Mouse (Mus musculus) WW6 (cell line): ENCODE results near the gene Clpsl2.

Experiments used
- DNase-seq: peaks from one replicate; pipeline ENCODE4 v3.0.0-alpha.2; 2013; ENCODE audit warnings: low read depth, low spot score

Clpsl2 gene

DNA sequence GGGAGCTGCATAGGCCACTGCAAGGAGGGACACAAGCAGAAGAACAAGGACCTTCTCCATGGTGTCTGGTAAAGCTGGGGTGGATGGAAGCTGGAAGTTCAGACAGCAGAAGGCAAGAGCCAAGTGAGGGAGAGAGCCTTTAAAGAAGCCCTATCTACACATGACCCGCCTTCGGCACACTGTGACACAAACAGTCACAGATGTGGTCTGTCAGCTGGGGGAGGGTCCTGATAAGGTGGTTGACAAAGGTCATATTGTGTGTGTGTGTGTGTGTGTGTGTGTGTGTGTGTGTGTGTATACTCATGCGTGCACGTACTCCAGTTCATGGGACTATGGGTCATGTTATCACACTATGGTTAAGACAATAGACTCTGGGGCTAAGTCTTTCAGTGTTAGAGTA is 11.4 kb downstream of the Clpsl2 start, which contains the start of gene Clps:
Gene Clps, minus strand, starts transcription at position 169 of the 400 bp plus-strand sequence.
- no peak for DNase-seq

DNA sequence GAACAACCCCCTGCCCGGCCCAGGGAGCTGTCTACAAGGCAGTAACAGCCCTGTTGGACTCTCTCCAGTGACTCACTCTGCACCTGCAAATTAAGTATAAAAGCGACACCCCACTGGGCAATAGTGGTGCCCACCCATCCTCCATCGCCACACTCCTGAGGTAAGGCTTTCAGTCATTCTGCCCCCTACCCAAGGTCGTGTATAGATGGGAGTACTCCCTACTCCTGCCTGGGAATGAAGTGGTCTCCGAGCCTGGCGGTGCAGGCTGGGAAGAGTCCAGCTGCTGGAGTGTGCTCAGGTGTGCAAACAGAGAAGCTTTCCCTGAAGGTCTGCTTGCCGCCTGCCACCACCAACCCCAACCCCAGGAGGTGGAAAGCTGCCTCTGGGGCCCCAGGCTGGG is 12.4 kb downstream of the Clpsl2 start:
- DNase-seq = no peak

GRCm38 (mm10) chr17:28565181-28565580 is 16.0 kb downstream of the Clpsl2 start:
- no peak for DNase-seq

GRCm38 (mm10) chr17:28567541-28567940 is 18.3 kb downstream of the Clpsl2 start:
- no peak for DNase-seq

- DNase-seq = no peak
Measured at GRCm38 (mm10) chr17:28571868-28572267, 22.7 kb downstream of the Clpsl2 start.

- DNase-seq = no peak
Measured at GRCm38 (mm10) chr17:28572521-28572920, 23.3 kb downstream of the Clpsl2 start.

GRCm38 (mm10) chr17:28572941-28573340 is 23.7 kb downstream of the Clpsl2 start:
- no peak for DNase-seq

GRCm38 (mm10) chr17:28575244-28576125 is 26.3 kb downstream of the Clpsl2 start, which contains the start of gene Lhfpl5:
Gene Lhfpl5, plus strand, starts transcription at chr17:28575641.
- no peak for DNase-seq

DNA sequence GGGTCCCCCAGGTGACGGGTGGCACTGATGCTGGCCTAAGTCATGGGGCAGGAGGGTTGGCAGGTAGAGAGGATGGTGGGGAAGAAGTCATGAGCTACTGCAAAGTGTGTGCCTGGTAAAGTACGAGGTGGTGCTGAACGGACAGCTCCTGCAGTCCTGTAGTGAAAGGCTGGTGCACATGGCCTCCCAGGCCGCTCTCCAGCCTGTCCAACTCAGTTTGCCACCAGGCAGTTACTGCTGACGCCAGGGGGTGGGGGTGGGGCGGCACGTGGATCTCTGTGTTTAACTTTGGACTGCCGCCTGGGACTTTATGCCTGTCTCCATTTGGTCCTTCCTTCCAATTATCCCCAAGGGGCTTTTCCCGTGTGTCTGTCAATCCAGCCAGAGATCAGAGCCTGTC is 31.2 kb downstream of the Clpsl2 start:
- DNase-seq = no peak

GRCm38 (mm10) chr17:28581056-28581455 is 31.8 kb downstream of the Clpsl2 start:
- DNase-seq = no peak

DNA sequence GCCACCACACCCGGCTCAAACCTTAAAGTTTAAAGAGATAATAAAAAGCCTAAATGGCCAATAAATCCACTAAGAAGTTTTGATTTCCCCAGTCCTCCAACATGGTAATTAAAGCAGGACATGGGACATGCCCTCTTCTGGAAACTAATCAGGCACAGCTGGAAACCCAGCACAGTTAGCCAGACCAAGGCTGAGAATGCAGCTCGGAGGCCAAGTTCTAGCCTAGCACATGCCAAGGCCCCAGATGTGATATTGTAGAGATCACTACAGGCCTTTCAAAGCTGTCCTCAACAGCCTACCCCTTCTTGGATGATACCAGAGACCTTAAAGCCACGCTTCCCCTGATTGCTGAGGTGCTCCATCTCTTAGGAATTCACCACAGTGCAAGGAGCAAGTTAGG is 37.3 kb downstream of the Clpsl2 start:
- DNase-seq = no peak

DNA sequence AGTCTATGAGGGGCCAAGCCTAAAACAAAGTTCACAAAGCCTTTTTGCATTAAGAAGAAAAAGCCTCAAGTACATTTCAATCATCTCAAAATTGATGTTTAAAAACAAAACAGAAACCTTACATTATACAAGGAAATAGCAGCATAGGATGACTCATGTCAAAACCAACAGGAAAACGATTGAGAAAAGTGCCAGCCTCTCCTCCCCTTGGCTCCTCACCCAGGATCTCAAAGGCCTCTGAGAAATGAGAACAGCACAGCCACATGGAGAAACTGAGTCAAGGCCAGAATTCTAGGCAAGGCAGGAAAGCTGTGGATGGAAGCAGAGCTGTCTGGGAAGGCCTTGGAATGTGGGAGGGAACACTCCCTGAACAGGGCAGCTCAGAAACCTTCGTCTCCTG is 39.4 kb downstream of the Clpsl2 start:
- DNase-seq = no peak

- DNase-seq = no peak
Measured at GRCm38 (mm10) chr17:28590596-28590995, 41.4 kb downstream of the Clpsl2 start.

DNA sequence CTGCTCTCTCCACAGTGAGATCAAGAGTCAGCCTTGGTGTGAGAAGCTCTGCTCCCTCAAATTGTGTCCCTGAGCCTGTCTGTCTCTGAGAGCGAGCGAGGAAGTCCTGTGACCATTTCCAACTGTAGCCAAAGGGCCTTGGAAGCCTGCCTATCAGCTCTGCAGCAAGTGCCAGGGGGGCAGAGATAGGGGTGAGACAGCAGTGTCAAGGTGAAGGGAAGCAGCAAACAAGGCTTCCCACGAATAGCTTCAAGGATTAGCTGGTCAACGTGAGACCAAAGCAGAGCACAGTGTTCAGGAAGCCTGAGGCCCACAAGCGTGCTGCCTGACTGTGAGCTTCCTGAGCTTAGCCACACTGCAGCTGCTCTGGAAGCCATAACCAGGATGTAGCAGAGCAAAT is 42.3 kb downstream of the Clpsl2 start:
- no peak for DNase-seq

DNA sequence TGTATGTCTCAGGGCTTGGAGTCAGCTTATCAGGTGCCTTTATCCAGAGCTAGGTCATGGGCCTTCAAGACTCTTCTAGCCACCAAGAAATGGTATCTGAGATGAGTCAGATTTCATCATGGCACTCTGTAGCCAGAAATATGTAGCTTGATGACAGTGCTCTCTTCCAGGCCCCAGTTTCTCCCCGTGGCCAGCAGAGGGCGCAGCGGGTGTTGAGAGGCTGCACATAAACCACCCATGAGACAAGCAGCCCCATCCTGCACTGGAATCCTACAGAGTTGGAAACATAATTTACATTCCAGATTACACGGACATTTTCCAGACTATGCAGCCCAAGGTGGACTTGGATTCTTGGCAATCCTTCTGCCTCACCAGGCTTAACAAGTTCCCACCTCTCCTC is 43.8 kb downstream of the Clpsl2 start:
- peak; percentile 54 for DNase-seq

- no peak for DNase-seq
Measured at GRCm38 (mm10) chr17:28593965-28594364, 44.8 kb downstream of the Clpsl2 start.

DNA sequence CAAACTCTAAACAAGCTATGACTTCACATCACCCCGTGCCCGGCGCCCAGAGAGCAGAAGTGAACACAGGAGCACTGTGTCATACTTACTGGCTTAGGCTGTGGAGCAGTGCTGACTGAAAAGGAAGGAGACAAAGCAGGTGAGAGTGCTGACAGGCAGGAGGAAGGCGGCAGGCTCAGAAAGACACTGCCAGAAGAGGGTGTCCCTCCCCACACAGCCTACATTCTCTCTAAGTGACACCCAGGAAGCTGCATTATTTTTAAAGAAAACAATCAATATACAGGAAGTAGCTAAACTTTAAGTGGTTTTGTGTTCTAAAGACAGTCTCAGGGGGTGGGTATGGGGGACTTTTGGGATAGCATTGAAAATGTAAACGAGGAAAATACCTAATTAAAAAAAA is 51.6 kb downstream of the Clpsl2 start:
- no peak for DNase-seq

GRCm38 (mm10) chr17:28601557-28602250 is 52.5 kb downstream of the Clpsl2 start:
- DNase-seq = no peak
